Comparison of ENCODE assay signal across 29 mouse cellular contexts in genomic region chr9:117375776-117376175, GRCm38 (mm10).
"Had no signal": no experiment of that assay in that cellular context is flagged by ENCODE, and none has a peak within 500 bp of the region (broad histone marks: within the 10 kb centered on the region; RNA-seq: fewer than 3 reads in every experiment).

No protein-coding gene starts in this region.

- DNase-seq: cerebellum, adult 18-20 months; cerebellum, adult 2 months; cerebellum, adult 8-10 months; cerebellum, adult 9-10 months; cerebellum, adult 9-11 months; cerebellum, postnatal 10 days; cerebellum, postnatal 14 days; cerebellum, postnatal 25 days; cerebellum, postnatal 36 days; embryo, embryonic 11 days; forebrain, postnatal 0 days; gastrocnemius, adult 2 months; gastrocnemius, postnatal 10 days; gastrocnemius, postnatal 14 days; gastrocnemius, postnatal 25 days; gastrocnemius, postnatal 36 days; heart, adult 11 months; heart, adult 18-20 months had no signal

- H3K4me3 ChIP-seq: embryonic facial prominence, embryonic 10.5 days; embryonic facial prominence, embryonic 12.5 days; embryonic facial prominence, embryonic 13.5 days; embryonic facial prominence, embryonic 15.5 days; erythroblast, embryonic 14.5 days; forebrain, embryonic 10.5 days; forebrain, embryonic 12.5 days; forebrain, embryonic 13.5 days; forebrain, embryonic 15.5 days; gastrocnemius, adult 2 months had no signal

- H3K4me2 ChIP-seq: embryonic facial prominence, embryonic 12.5 days; embryonic facial prominence, embryonic 13.5 days; embryonic facial prominence, embryonic 15.5 days; forebrain, embryonic 12.5 days; forebrain, embryonic 13.5 days; forebrain, embryonic 15.5 days had no signal

- H3K36me3 ChIP-seq: embryonic facial prominence, embryonic 10.5 days; embryonic facial prominence, embryonic 12.5 days; embryonic facial prominence, embryonic 13.5 days; embryonic facial prominence, embryonic 15.5 days; forebrain, embryonic 10.5 days; forebrain, embryonic 12.5 days; forebrain, embryonic 15.5 days had no signal

- H3K9me3 ChIP-seq: embryonic facial prominence, embryonic 10.5 days; embryonic facial prominence, embryonic 12.5 days; embryonic facial prominence, embryonic 13.5 days; embryonic facial prominence, embryonic 15.5 days; forebrain, embryonic 10.5 days; forebrain, embryonic 12.5 days; forebrain, embryonic 13.5 days; forebrain, embryonic 15.5 days had no signal

- ATAC-seq: forebrain, embryonic 13.5 days; forebrain, embryonic 14.5 days; forebrain, embryonic 15.5 days; forebrain, embryonic 16.5 days; forebrain, postnatal 0 days had no signal

- H3K27ac ChIP-seq: embryonic facial prominence, embryonic 10.5 days; embryonic facial prominence, embryonic 12.5 days; embryonic facial prominence, embryonic 13.5 days; embryonic facial prominence, embryonic 15.5 days; forebrain, embryonic 10.5 days; forebrain, embryonic 12.5 days; forebrain, embryonic 13.5 days; forebrain, embryonic 15.5 days; gastrocnemius, adult 2 months had no signal

- H3K9ac ChIP-seq: embryonic facial prominence, embryonic 12.5 days; embryonic facial prominence, embryonic 13.5 days; embryonic facial prominence, embryonic 15.5 days; forebrain, embryonic 12.5 days; forebrain, embryonic 13.5 days; forebrain, embryonic 15.5 days; forebrain, postnatal 0 days had no signal

- H3K27me3 ChIP-seq: embryonic facial prominence, embryonic 12.5 days; embryonic facial prominence, embryonic 13.5 days; embryonic facial prominence, embryonic 15.5 days; forebrain, embryonic 15.5 days had no signal
